Mouse (Mus musculus): ENCODE measurements around the gene Sh3gl1.

The Sh3gl1 gene

DNA sequence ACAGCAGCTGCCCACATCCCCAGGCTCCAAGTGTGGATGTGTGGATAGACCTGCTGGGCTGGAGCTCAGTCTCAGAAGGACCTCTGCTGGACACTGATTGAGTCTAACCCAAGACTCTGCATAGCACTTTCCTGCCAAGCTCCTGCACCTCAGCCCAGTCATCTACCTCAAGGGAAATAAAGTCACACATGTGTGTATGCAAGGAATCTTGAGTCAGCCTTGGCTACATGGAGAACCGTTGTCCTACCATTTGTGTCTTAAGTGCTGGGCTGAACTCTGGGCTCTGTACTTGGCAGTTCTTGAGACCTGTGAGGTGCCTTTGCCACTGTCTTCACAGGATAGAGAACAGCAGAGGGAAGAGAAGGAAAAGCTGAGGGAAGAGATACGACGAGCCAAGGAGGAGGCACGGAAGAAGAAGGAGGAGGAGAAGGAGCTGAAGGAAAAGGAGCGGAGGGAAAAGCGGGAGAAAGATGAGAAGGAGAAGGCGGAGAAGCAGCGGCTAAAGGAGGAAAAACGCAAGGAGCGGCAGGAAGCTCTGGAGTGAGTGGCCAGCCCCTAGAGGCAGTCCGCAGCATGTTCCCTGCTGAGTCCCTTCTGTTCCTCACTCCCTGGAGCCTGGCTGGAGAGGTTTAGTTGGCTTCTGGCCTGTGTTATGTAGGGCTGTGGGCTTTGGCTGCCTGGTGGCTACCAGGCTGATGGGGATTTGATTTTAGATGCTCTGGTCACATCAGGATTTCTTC lies 21.1 kb upstream of the Sh3gl1 start:
- Histone ChIP-seq H3K36me3 (ENCODE audit: control insufficient read depth, insufficient read depth, low read length, poor library complexity, severe bottlenecking) (no peaks in the 10 kb centered on the region; the same call in 1 of the 2 replicates), H3K27me3 (ENCODE audit: control insufficient read depth, insufficient read depth, low read length, poor library complexity, severe bottlenecking) (no peaks in the 10 kb centered on the region)
- no peak for DNase-seq (ENCODE audit: low read depth, low spot score)

DNA sequence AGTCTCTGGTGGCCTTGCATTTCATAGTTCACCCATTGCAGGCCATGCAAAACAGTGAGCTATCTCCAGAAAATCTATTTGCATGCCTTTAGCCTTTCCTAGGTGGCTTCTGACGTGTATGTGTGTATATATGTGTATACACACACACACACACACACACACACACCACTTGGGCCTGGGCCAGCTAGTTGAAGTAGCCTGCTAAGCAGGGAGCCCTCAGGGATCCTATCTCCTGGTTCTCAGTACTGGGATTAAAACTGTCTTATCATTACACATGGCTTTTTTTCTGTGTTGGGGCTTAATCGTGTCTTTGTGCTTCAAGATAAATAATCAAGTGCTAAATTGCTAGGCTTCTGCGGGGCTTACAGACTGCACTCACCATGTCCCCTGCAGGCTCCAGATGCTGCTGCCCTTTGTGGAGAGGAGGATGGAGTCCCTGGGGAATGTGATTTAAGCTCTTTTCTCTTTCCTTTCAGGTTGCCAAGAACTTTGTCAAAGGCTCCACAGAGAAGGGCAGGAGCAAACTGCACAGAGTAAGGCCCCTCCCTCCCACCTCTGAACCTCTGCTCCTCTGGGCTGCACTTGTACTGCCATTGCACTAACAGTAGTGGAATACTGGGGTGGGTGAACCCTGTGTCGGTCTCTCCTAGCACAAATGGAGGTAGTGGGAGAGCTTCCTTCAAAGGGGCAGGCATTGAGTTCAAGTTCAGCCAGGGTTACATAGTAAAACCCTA lies 19.7 kb upstream of the Sh3gl1 start:
- H3K36me3 ChIP-seq (ENCODE audit: control insufficient read depth, insufficient read depth, low read length, poor library complexity, severe bottlenecking): no peaks in the 10 kb centered on the region
- no peak for DNase-seq (ENCODE audit: low read depth, low spot score)
- H3K27me3 ChIP-seq (ENCODE audit: control insufficient read depth, insufficient read depth, low read length, poor library complexity, severe bottlenecking): no peaks in the 10 kb centered on the region

GRCm38 (mm10) chr17:56054938-56055337 lies 18.5 kb upstream of the Sh3gl1 start:
- no peaks in the 10 kb centered on the region for H3K27me3 ChIP-seq (ENCODE audit: control insufficient read depth, insufficient read depth, low read length, poor library complexity, severe bottlenecking)
- no peaks in the 10 kb centered on the region for H3K36me3 ChIP-seq (ENCODE audit: control insufficient read depth, insufficient read depth, low read length, poor library complexity, severe bottlenecking)

GRCm38 (mm10) chr17:56051369-56051768 lies 14.9 kb upstream of the Sh3gl1 start:
- Histone ChIP-seq H3K27me3 (ENCODE audit: control insufficient read depth, insufficient read depth, low read length, poor library complexity, severe bottlenecking) (no peaks in the 10 kb centered on the region), H3K36me3 (ENCODE audit: control insufficient read depth, insufficient read depth, low read length, poor library complexity, severe bottlenecking) (no peaks in the 10 kb centered on the region)
- DNase-seq (ENCODE audit: low read depth, low spot score): no peak

More at GRCm38 (mm10) chr17:56054938-56055337, 18.5 kb upstream of the Sh3gl1 start:
- no peak for DNase-seq (ENCODE audit: low read depth, low spot score)

GRCm38 (mm10) chr17:56040857-56041163 lies 4.4 kb upstream of the Sh3gl1 start:
- DNase-seq (ENCODE audit: low read depth, low spot score): no peak
- no peaks in the 10 kb centered on the region for H3K36me3 ChIP-seq (ENCODE audit: control insufficient read depth, insufficient read depth, low read length, poor library complexity, severe bottlenecking)
- H3K27me3 ChIP-seq (ENCODE audit: control insufficient read depth, insufficient read depth, low read length, poor library complexity, severe bottlenecking): no peaks in the 10 kb centered on the region

- peak; percentile 97 for DNase-seq (ENCODE audit: low read depth, low spot score)
- Histone ChIP-seq H3K36me3 (ENCODE audit: control insufficient read depth, insufficient read depth, low read length, poor library complexity, severe bottlenecking) (no peaks in the 10 kb centered on the region), H3K27me3 (ENCODE audit: control insufficient read depth, insufficient read depth, low read length, poor library complexity, severe bottlenecking) (no peaks in the 10 kb centered on the region)
Measured at GRCm38 (mm10) chr17:56040030-56040856, 3.8 kb upstream of the Sh3gl1 start, which contains the start of gene Chaf1a. Gene Chaf1a (plus strand): TSS chr17:56040439.

DNA sequence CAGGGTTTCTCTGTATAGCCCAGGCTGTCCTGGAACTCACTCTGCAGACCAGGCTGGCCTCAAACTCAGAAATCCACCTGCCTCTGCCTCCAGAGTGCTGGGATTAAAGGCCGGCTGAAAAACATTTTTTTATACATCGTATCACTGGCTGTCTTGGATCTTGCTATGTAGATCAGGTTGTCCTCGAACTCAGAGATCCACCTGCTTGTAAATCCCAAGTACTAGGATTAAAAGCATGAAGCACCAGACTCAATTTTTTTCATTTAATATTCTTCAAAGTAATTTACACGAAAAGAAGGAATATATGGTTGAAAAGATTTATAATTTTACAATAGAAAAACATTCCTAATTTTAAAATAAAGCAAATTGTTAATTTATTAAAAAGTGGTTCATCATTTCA lies 2.9 kb upstream of the Sh3gl1 start:
- Histone ChIP-seq H3K27me3 (ENCODE audit: control insufficient read depth, insufficient read depth, low read length, poor library complexity, severe bottlenecking) (no peaks in the 10 kb centered on the region), H3K36me3 (ENCODE audit: control insufficient read depth, insufficient read depth, low read length, poor library complexity, severe bottlenecking) (no peaks in the 10 kb centered on the region)
- no peak for DNase-seq (ENCODE audit: low read depth, low spot score)

- no peak for DNase-seq (ENCODE audit: low read depth, low spot score)
- H3K36me3 ChIP-seq (ENCODE audit: control insufficient read depth, insufficient read depth, low read length, poor library complexity, severe bottlenecking): no peaks in the 10 kb centered on the region
- H3K27me3 ChIP-seq (ENCODE audit: control insufficient read depth, insufficient read depth, low read length, poor library complexity, severe bottlenecking): no peaks in the 10 kb centered on the region
Measured at GRCm38 (mm10) chr17:56038583-56039261, 2.3 kb upstream of the Sh3gl1 start.

DNA sequence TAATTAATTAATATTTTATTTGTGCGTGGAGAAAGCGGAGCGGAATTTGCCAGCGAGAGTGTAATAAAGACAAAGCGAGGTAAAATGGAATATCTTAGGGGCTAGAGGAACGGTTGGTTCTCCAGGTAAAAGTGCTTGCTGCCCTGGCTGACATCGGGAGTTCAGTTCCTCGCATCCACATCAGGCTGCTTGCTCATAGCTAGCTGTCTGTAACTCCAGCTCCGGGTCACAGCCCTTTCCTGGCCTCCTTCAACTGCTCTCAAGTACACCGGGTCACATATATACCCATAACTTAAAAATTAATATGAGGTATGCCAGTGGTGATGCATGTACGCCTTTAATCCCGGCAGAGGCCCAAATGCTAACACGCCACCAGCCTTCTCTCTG lies 459 bp upstream of the Sh3gl1 start:
- no peaks in the 10 kb centered on the region for H3K27me3 ChIP-seq (ENCODE audit: control insufficient read depth, insufficient read depth, low read length, poor library complexity, severe bottlenecking)
- no peaks in the 10 kb centered on the region for H3K36me3 ChIP-seq (ENCODE audit: control insufficient read depth, insufficient read depth, low read length, poor library complexity, severe bottlenecking)
- DNase-seq (ENCODE audit: low read depth, low spot score): no peak

- DNase-seq (ENCODE audit: low read depth, low spot score): no peak
- Histone ChIP-seq H3K36me3 (ENCODE audit: control insufficient read depth, insufficient read depth, low read length, poor library complexity, severe bottlenecking) (no peaks in the 10 kb centered on the region), H3K27me3 (ENCODE audit: control insufficient read depth, insufficient read depth, low read length, poor library complexity, severe bottlenecking) (no peaks in the 10 kb centered on the region)
Measured at GRCm38 (mm10) chr17:56035216-56035615, 1.2 kb downstream of the Sh3gl1 start.

- DNase-seq (ENCODE audit: low read depth, low spot score): no peak
- Histone ChIP-seq H3K27me3 (ENCODE audit: control insufficient read depth, insufficient read depth, low read length, poor library complexity, severe bottlenecking) (no peaks in the 10 kb centered on the region), H3K36me3 (ENCODE audit: control insufficient read depth, insufficient read depth, low read length, poor library complexity, severe bottlenecking) (no peaks in the 10 kb centered on the region)
Measured at GRCm38 (mm10) chr17:56034726-56035100, 1.7 kb downstream of the Sh3gl1 start.

- no peaks in the 10 kb centered on the region for H3K27me3 ChIP-seq (ENCODE audit: control insufficient read depth, insufficient read depth, low read length, poor library complexity, severe bottlenecking)
- no peaks in the 10 kb centered on the region; the same call in 1 of the 2 replicates for H3K36me3 ChIP-seq (ENCODE audit: control insufficient read depth, insufficient read depth, low read length, poor library complexity, severe bottlenecking)
- DNase-seq (ENCODE audit: low read depth, low spot score): no peak
Measured at GRCm38 (mm10) chr17:56034040-56034725, 2.3 kb downstream of the Sh3gl1 start.

- Histone ChIP-seq H3K27me3 (ENCODE audit: control insufficient read depth, insufficient read depth, low read length, poor library complexity, severe bottlenecking) (no peaks in the 10 kb centered on the region), H3K36me3 (ENCODE audit: control insufficient read depth, insufficient read depth, low read length, poor library complexity, severe bottlenecking) (no peaks in the 10 kb centered on the region; the same call in 1 of the 2 replicates)
- peak; percentile 86 for DNase-seq (ENCODE audit: low read depth, low spot score)
Measured at GRCm38 (mm10) chr17:56032831-56033230, 3.6 kb downstream of the Sh3gl1 start.

GRCm38 (mm10) chr17:56032127-56032733 lies 4.2 kb downstream of the Sh3gl1 start:
- no peak for DNase-seq (ENCODE audit: low read depth, low spot score)
- no peaks in the 10 kb centered on the region; the same call in 1 of the 2 replicates for H3K36me3 ChIP-seq (ENCODE audit: control insufficient read depth, insufficient read depth, low read length, poor library complexity, severe bottlenecking)
- H3K27me3 ChIP-seq (ENCODE audit: control insufficient read depth, insufficient read depth, low read length, poor library complexity, severe bottlenecking): no peaks in the 10 kb centered on the region
